Mouse (Mus musculus) forebrain, embryonic 10.5 days (tissue): ENCODE data around the gene Diras2. TPM values are rescaled to one million over a fixed set of nuclear protein-coding genes. Genes with fewer than 3 reads are reported as not detected.
"Not testable (repeated sequence)": the region's sequence is repeated elsewhere in the genome, so short reads cannot be mapped to it uniquely, and the experiment has no call there.

Experiments
- DNase-seq: peaks from one replicate; pipeline ENCODE4 v3.0.0-alpha.2; 2017; ENCODE audit warnings: low spot score; ENCODE audit errors: extremely low spot score
- H3K27ac ChIP-seq: fragments of 300-500 bp; sonication (generic); 2 replicates; pipeline ENCODE4 v1.5.1; 2016; ENCODE audit warnings: mild to moderate bottlenecking
- H3K27me3 ChIP-seq: fragments of 300-500 bp; sonication (generic); 2 replicates; pipeline ENCODE4 v1.6.1; 2016; ENCODE audit warnings: mild to moderate bottlenecking; ENCODE audit not compliant: poor library complexity, severe bottlenecking
- H3K36me3 ChIP-seq: fragments of 300-500 bp; sonication (generic); replicated peaks from 2 replicates; pipeline ENCODE4 v1.6.1; 2016; ENCODE audit warnings: mild to moderate bottlenecking, moderate library complexity
- H3K4me1 ChIP-seq: fragments of 300-500 bp; sonication (generic); 2 replicates; pipeline ENCODE4 v1.6.1; 2016
- H3K4me3 ChIP-seq: fragments of 300-500 bp; sonication (generic); 2 replicates; pipeline ENCODE4 v1.5.1; 2016; ENCODE audit warnings: mild to moderate bottlenecking, moderate library complexity
- H3K9me3 ChIP-seq: fragments of 300-500 bp; sonication (generic); 2 replicates; pipeline ENCODE4 v1.6.1; 2016; ENCODE audit warnings: mild to moderate bottlenecking, moderate library complexity
- WGBS: fragments of 180-500 bp; shearing (Covaris S2); methylation state at CpG from one replicate; pipeline ENCODE4 v1.1.7; 2016; 5-methylcytosine and 5-hydroxymethylcytosine counted together
- polyA plus RNA-seq: library from polyadenylated mRNA; unstranded; fragments of >200 nt; fragmentation: Nextera tagmentation; extraction: Ambion mirVana; gene quantifications from 2 replicates; pipeline ENCODE4 v1.2.1, GENCODE M21; 2016

Gene Diras2
- polyA plus RNA-seq, 1 experiment from 2014 or later: 0.05 TPM

GRCm38 (mm10) chr13:52505683-52506285 is 25.3 kb downstream of the Diras2 start:
- not testable (repeated sequence) for H3K4me3 ChIP-seq, H3K27ac ChIP-seq, H3K27me3 ChIP-seq, H3K36me3 ChIP-seq, DNase-seq, H3K9me3 ChIP-seq, H3K4me1 ChIP-seq
- 88% methylated on average over 5 of the region's 5 CpGs for WGBS

DNA sequence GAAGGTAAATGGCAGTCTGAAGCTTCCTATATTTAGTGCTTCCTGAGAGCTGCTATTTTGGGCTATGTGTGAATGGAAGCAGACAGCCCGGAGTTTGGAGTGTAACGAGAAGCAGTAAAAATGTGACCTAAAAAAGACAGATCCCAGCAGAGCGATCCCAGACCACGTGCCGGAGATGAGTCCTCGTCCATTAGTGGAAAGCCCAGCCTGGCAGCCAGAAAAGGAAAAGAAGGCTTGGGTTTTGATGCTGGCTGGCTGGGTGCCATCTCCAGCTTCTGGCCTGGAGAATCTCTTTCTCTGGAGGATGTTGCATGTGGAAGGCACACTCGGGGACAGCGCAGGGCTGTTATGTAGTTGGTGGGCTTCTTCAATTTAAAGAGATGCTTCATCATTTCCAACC is 29.4 kb downstream of the Diras2 start:
- no peak for DNase-seq
- H3K4me1 ChIP-seq: no peaks in the 10 kb centered on the region
- no peaks in the 10 kb centered on the region for H3K36me3 ChIP-seq
- no peaks in the 10 kb centered on the region for H3K27me3 ChIP-seq
- no peaks in the 10 kb centered on the region for H3K9me3 ChIP-seq
- no peak overlapping the region for H3K4me3 ChIP-seq
- 88% methylated on average over 8 of the region's 8 CpGs for WGBS
- H3K27ac ChIP-seq: no peak overlapping the region

DNA sequence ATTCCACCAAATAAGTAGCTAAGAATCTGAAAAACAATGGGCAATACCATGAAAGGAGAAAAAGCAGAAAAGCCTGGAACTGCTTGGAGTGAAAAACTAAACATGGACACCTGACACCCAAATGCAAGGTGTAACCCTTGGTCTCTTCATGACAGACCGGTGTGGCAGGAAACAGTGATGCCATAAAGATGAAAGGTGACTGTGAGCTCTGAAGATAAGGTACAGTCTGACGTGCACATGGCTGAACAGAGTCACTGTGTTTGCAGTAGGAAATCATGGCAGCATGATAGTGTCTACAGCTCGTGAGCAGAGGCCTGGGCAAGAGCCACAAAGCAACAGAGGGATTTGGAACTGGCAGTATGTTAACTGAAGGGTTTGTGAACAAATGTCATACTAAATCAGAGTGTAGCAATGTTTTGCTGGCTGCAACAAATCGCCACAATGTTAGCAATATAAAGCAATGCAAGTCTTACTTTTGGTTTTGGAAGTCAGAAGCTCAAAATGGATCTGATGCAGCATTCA is 34.0 kb downstream of the Diras2 start:
- no peaks in the 10 kb centered on the region for H3K4me1 ChIP-seq
- H3K9me3 ChIP-seq: no peaks in the 10 kb centered on the region
- H3K27ac ChIP-seq: no peak overlapping the region
- 82% methylated on average over 4 of the region's 4 CpGs for WGBS
- DNase-seq: no peak
- H3K27me3 ChIP-seq: no peaks in the 10 kb centered on the region
- no peak overlapping the region for H3K4me3 ChIP-seq
- H3K36me3 ChIP-seq: no peaks in the 10 kb centered on the region

DNA sequence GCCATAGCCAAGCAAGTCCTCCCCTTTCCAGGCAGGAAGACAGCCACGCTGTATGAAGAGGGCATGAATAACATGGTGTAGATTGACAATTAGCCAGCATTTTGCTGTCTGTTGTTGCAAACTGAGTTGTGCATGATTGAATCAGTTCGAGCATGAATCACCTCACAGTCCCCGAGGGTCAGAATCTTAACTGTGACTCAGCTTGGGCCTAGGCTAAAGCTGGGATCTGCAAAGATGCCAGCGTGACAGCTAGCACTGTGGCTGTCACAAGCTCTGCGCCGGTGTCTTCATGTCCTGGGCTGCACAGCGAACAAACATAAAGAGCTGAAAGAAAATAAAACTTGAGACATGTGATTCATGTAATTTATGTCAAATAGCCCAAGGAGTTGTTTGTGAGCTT is 42.3 kb downstream of the Diras2 start:
- no peaks in the 10 kb centered on the region for H3K36me3 ChIP-seq
- H3K27ac ChIP-seq: no peak overlapping the region
- no peaks in the 10 kb centered on the region for H3K4me1 ChIP-seq
- no peak overlapping the region for H3K4me3 ChIP-seq
- 94% methylated on average over 7 of the region's 7 CpGs for WGBS
- no peak for DNase-seq
- H3K27me3 ChIP-seq: no peaks in the 10 kb centered on the region
- peaks cover 5% of the 10 kb centered on the region; the same call in 1 of the 2 replicates for H3K9me3 ChIP-seq

DNA sequence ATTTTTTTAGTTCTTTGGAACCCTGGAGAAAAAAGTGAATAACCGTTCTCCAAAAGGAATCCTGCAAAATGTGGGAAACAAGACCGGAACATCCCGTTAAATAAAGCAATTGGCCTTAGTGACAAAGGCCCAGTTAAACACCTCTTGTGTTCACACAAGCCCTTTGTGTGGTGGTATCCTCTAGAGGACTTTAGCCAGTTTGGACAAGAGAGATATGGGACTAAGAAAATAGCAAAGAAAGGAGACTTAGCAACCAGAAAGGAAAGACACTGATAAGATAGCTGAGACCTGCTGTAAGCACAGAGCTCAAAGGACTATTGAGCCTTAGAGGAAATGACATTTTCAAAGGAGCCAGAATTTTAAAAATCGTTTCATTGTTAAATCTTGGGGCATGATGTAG is 47.0 kb downstream of the Diras2 start:
- WGBS: 80% methylated on average over 4 of the region's 4 CpGs
- Histone ChIP-seq H3K27ac (no peak overlapping the region), H3K4me3 (no peak overlapping the region), H3K4me1 (no peaks in the 10 kb centered on the region), H3K27me3 (no peaks in the 10 kb centered on the region), H3K36me3 (no peaks in the 10 kb centered on the region), H3K9me3 (0 out of 2 replicates have a peak, but pooled peaks cover under 1% of the 10 kb centered on the region)
- no peak for DNase-seq

DNA sequence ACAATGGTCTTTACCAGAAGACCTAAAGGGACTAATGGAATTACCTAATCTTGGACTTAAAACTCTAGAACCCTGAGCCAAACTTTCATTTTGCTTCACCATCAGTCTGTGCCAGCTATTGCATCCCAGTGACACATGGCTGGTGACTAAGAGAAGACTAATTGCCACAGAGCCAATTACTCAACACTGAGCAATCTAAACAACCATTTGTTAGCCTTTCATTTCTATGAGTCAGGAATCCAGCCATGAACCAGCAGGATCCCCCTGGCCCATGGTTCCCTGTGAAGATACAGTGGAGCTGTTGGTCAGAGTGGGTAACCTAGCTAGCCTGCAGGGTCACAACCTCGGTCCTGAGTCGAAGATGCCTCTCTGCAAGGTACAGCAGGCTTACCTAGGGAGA is 49.3 kb downstream of the Diras2 start:
- DNase-seq: no peak
- no peaks in the 10 kb centered on the region for H3K27me3 ChIP-seq

DNA sequence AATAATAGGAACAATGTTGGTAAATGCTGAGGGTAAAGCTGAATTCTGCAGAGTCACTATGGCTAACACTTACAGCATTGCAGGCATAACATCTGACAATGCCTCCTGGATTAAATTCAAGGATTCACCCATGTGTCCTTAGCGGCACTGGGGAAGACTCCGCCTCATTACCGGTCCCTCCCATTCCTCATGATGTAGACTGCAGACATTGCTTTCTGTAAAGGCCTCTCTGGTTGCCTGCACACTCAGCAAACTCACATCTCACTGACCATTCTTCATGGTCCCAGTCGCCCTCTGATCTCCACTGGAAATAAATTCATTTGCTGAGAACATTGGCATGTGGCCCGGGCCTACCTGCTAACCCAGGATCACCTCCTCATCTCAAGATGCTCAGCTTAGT is 51.9 kb downstream of the Diras2 start:
- H3K27ac ChIP-seq: no peak overlapping the region
- H3K4me1 ChIP-seq: no peaks in the 10 kb centered on the region
- no peak for DNase-seq
- peaks cover 7% of the 10 kb centered on the region for H3K27me3 ChIP-seq
- no peak overlapping the region for H3K4me3 ChIP-seq
- WGBS: 93% methylated on average over 5 of the region's 5 CpGs
- H3K9me3 ChIP-seq: no peaks in the 10 kb centered on the region
- H3K36me3 ChIP-seq: no peaks in the 10 kb centered on the region

More for the DNA sequence above, 49.3 kb downstream of the Diras2 start:
- no peak overlapping the region for H3K27ac ChIP-seq
- H3K4me3 ChIP-seq: no peak overlapping the region
- no peaks in the 10 kb centered on the region for H3K4me1 ChIP-seq
- no peaks in the 10 kb centered on the region for H3K36me3 ChIP-seq
- WGBS: 88% methylated on average over 2 of the region's 2 CpGs
- H3K9me3 ChIP-seq: no peaks in the 10 kb centered on the region

GRCm38 (mm10) chr13:52476998-52477601 is 54.0 kb downstream of the Diras2 start:
- no peak for DNase-seq
- H3K4me3 ChIP-seq: no peak overlapping the region
- H3K27me3 ChIP-seq: peaks cover 27% of the 10 kb centered on the region
- H3K4me1 ChIP-seq: no peaks in the 10 kb centered on the region
- WGBS: 93% methylated on average over 11 of the region's 11 CpGs
- no peaks in the 10 kb centered on the region for H3K36me3 ChIP-seq
- H3K27ac ChIP-seq: no peak overlapping the region
- no peaks in the 10 kb centered on the region for H3K9me3 ChIP-seq

- Histone ChIP-seq H3K4me1 (no peaks in the 10 kb centered on the region; the same call in 1 of the 2 replicates), H3K27ac (no peak overlapping the region), H3K4me3 (no peak overlapping the region), H3K9me3 (no peaks in the 10 kb centered on the region), H3K36me3 (no peaks in the 10 kb centered on the region), H3K27me3 (peaks cover 36% of the 10 kb centered on the region)
- 57% methylated on average over 3 of the region's 3 CpGs for WGBS
- DNase-seq: no peak
Observed at GRCm38 (mm10) chr13:52476222-52476621, 54.9 kb downstream of the Diras2 start.

- H3K27me3 ChIP-seq: peaks cover 42% of the 10 kb centered on the region
- WGBS: 88% methylated on average over 10 of the region's 10 CpGs
- H3K4me1 ChIP-seq: peaks cover 6% of the 10 kb centered on the region
- H3K36me3 ChIP-seq: no peaks in the 10 kb centered on the region
- H3K4me3 ChIP-seq: no peak overlapping the region
- DNase-seq: no peak
- H3K27ac ChIP-seq: no peak overlapping the region
- no peaks in the 10 kb centered on the region for H3K9me3 ChIP-seq
Observed at GRCm38 (mm10) chr13:52475264-52475663, 55.8 kb downstream of the Diras2 start.

GRCm38 (mm10) chr13:52474807-52475206 is 56.3 kb downstream of the Diras2 start:
- peaks cover 10% of the 10 kb centered on the region for H3K4me1 ChIP-seq
- no peak overlapping the region for H3K27ac ChIP-seq
- H3K9me3 ChIP-seq: no peaks in the 10 kb centered on the region
- H3K36me3 ChIP-seq: no peaks in the 10 kb centered on the region
- WGBS: 87% methylated on average over 3 of the region's 3 CpGs
- no peak for DNase-seq
- H3K4me3 ChIP-seq: no peak overlapping the region
- peaks cover 42% of the 10 kb centered on the region for H3K27me3 ChIP-seq

DNA sequence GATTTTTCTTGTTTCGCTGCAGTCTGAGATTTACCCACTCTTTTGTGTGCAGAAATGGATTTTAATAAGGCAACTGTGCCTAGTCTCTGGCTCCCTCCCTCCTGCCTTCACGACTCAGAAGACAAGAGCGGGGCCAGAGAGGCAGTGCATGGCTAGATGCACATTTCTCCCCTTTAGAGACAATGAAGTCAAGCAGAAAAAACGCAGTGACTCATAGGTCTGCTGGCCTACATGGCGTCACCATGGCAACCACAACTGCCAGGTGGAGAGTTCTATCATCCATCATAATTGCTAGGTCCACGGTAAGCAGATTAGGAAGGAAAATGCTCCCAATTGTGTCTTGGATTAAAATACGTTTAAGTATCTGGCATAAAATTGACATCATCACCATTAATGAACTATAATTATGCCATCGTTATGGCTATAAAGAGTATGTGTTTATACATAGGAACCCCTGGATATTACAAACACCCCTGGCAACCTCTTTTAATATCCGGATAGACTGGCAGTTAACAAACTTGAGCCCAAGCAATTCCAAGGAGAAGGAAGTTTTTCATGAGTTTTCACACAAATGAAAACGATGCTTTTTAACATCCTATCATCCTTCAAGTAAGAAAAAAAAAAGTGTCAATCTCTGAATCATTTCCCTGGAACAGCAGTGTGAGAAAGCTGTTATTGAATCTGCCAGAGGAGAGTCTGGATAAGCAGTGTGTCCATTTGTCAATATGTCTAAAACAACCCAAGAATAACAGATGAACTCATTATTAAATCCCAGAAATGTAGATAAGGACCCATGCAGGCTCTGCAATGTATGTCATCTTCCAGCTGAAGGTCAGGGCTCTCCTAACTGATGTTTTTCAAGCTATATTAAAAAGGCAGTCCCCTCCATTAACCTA is 61.0 kb downstream of the Diras2 start:
- H3K27me3 ChIP-seq: peaks cover 80% of the 10 kb centered on the region
- DNase-seq: peak; percentile 66
- H3K9me3 ChIP-seq: no peaks in the 10 kb centered on the region
- H3K36me3 ChIP-seq: no peaks in the 10 kb centered on the region
- WGBS: 39% methylated on average over 10 of the region's 10 CpGs
- peak overlapping the region; percentile 56 for H3K27ac ChIP-seq
- peaks cover 20% of the 10 kb centered on the region for H3K4me1 ChIP-seq
- H3K4me3 ChIP-seq: no peak overlapping the region

- H3K9me3 ChIP-seq: no peaks in the 10 kb centered on the region
- 81% methylated on average over 6 of the region's 6 CpGs for WGBS
- no peaks in the 10 kb centered on the region for H3K36me3 ChIP-seq
- H3K27ac ChIP-seq: no peak overlapping the region
- no peak for DNase-seq
- no peak overlapping the region for H3K4me3 ChIP-seq
- H3K27me3 ChIP-seq: peaks cover 37% of the 10 kb centered on the region
- H3K4me1 ChIP-seq: peaks cover 13% of the 10 kb centered on the region
Observed at GRCm38 (mm10) chr13:52465141-52465540, 65.9 kb downstream of the Diras2 start.
